Mouse (Mus musculus): ENCODE results near the gene Tet3. TPM values are rescaled to one million over a fixed set of nuclear protein-coding genes. Genes with fewer than 3 reads are reported as not detected.
A peak's percentile ranks its signal among the peaks of the same experiment; 100 is the strongest.

The Tet3 gene
- polyA plus RNA-seq, 1 experiment from 2014 or later = 63.1 TPM

GRCm38 (mm10) chr6:83436547-83436946 is 22.3 kb downstream of the Tet3 start:
- WGBS = 80% methylated on average over 4 of the region's 4 CpGs
- H3K4me1 ChIP-seq = peaks cover 63% of the 10 kb centered on the region
- H3K36me3 ChIP-seq = peaks cover 59% of the 10 kb centered on the region

GRCm38 (mm10) chr6:83435174-83435573 is 23.7 kb downstream of the Tet3 start:
- H3K36me3 ChIP-seq = peaks cover 62% of the 10 kb centered on the region
- no peak overlapping the region for H3K4me3 ChIP-seq
- 67% methylated on average over 5 of the region's 5 CpGs for WGBS
- peaks cover 66% of the 10 kb centered on the region for H3K4me1 ChIP-seq
- no peak overlapping the region for H3K9ac ChIP-seq
- no peak for ATAC-seq (ENCODE audit: low FRiP score, low read depth)
- H3K4me2 ChIP-seq (replicated peaks) = no peak overlapping the region
- no peaks in the 10 kb centered on the region for H3K27me3 ChIP-seq
- no peaks in the 10 kb centered on the region for H3K9me3 ChIP-seq
- H3K27ac ChIP-seq = no peak overlapping the region; the same call in 1 of the 2 replicates

More at GRCm38 (mm10) chr6:83436547-83436946, 22.3 kb downstream of the Tet3 start:
- Histone ChIP-seq H3K27me3 (no peaks in the 10 kb centered on the region), H3K27ac (no peak overlapping the region), H3K9ac (no peak overlapping the region), H3K4me2 (replicated peaks) (no peak overlapping the region), H3K9me3 (no peaks in the 10 kb centered on the region), H3K4me3 (no peak overlapping the region)
- no peak for ATAC-seq (ENCODE audit: low FRiP score, low read depth)

GRCm38 (mm10) chr6:83433546-83433945 is 25.3 kb downstream of the Tet3 start:
- Histone ChIP-seq H3K27ac (peak overlapping the region; percentile 39; the same call in 1 of the 2 replicates), H3K4me1 (peaks cover 52% of the 10 kb centered on the region), H3K36me3 (peaks cover 52% of the 10 kb centered on the region), H3K9me3 (no peaks in the 10 kb centered on the region), H3K4me3 (no peak overlapping the region), H3K4me2 (replicated peaks) (0 out of 2 replicates have a peak overlapping the region, but pooled peaks have one; percentile 7), H3K9ac (no peak overlapping the region), H3K27me3 (no peaks in the 10 kb centered on the region)
- 73% methylated on average over 4 of the region's 4 CpGs for WGBS
- ATAC-seq (ENCODE audit: low FRiP score, low read depth) = no peak

GRCm38 (mm10) chr6:83432966-83433365 is 25.9 kb downstream of the Tet3 start:
- 77% methylated on average over 7 of the region's 7 CpGs for WGBS

GRCm38 (mm10) chr6:83427968-83428731 is 30.7 kb downstream of the Tet3 start:
- H3K9me3 ChIP-seq = no peaks in the 10 kb centered on the region
- peak overlapping the region; percentile 72; the same call in 1 of the 2 replicates for H3K27ac ChIP-seq
- no peak overlapping the region for H3K4me3 ChIP-seq
- peaks cover 56% of the 10 kb centered on the region for H3K4me1 ChIP-seq
- peak; percentile 70 for ATAC-seq (ENCODE audit: low FRiP score, low read depth)
- H3K36me3 ChIP-seq = peaks cover 36% of the 10 kb centered on the region
- H3K4me2 ChIP-seq (replicated peaks) = no peak overlapping the region; the same call in 1 of the 2 replicates
- WGBS = 33% methylated on average over 5 of the region's 5 CpGs
- H3K27me3 ChIP-seq = no peaks in the 10 kb centered on the region
- no peak overlapping the region for H3K9ac ChIP-seq

More at GRCm38 (mm10) chr6:83432966-83433365, 25.9 kb downstream of the Tet3 start:
- Histone ChIP-seq H3K4me1 (peaks cover 52% of the 10 kb centered on the region), H3K27me3 (no peaks in the 10 kb centered on the region), H3K4me2 (replicated peaks) (no peak overlapping the region), H3K36me3 (peaks cover 52% of the 10 kb centered on the region), H3K27ac (0 out of 2 replicates have a peak overlapping the region, but pooled peaks have one; percentile 2), H3K9ac (no peak overlapping the region), H3K4me3 (no peak overlapping the region), H3K9me3 (no peaks in the 10 kb centered on the region)
- no peak for ATAC-seq (ENCODE audit: low FRiP score, low read depth)

GRCm38 (mm10) chr6:83427512-83427911 is 31.4 kb downstream of the Tet3 start:
- no peak overlapping the region for H3K4me3 ChIP-seq
- no peak overlapping the region for H3K9ac ChIP-seq
- no peaks in the 10 kb centered on the region for H3K27me3 ChIP-seq
- H3K4me1 ChIP-seq = peaks cover 62% of the 10 kb centered on the region
- ATAC-seq (ENCODE audit: low FRiP score, low read depth) = peak; percentile 45; the same call in 1 of the 2 replicates
- H3K27ac ChIP-seq = peak overlapping the region; percentile 72; the same call in 1 of the 2 replicates
- H3K4me2 ChIP-seq (replicated peaks) = no peak overlapping the region; the same call in 1 of the 2 replicates
- peaks cover 38% of the 10 kb centered on the region for H3K36me3 ChIP-seq
- 51% methylated on average over 6 of the region's 6 CpGs for WGBS
- no peaks in the 10 kb centered on the region for H3K9me3 ChIP-seq

- no peak overlapping the region for H3K4me2 ChIP-seq (replicated peaks)
- ATAC-seq (ENCODE audit: low FRiP score, low read depth) = no peak
- WGBS = 88% methylated on average over 3 of the region's 3 CpGs
Measured at GRCm38 (mm10) chr6:83426576-83426975, 32.3 kb downstream of the Tet3 start.

GRCm38 (mm10) chr6:83424053-83424404 is 34.9 kb downstream of the Tet3 start:
- Histone ChIP-seq H3K4me2 (replicated peaks) (no peak overlapping the region), H3K4me1 (peaks cover 75% of the 10 kb centered on the region), H3K27me3 (no peaks in the 10 kb centered on the region), H3K36me3 (peaks cover 43% of the 10 kb centered on the region), H3K9ac (0 out of 2 replicates have a peak overlapping the region, but pooled peaks have one; percentile 35), H3K9me3 (no peaks in the 10 kb centered on the region), H3K4me3 (no peak overlapping the region), H3K27ac (peak overlapping the region; percentile 52; the same call in 1 of the 2 replicates)
- ATAC-seq (ENCODE audit: low FRiP score, low read depth) = no peak
- WGBS = 49% methylated on average over 4 of the region's 4 CpGs

More at GRCm38 (mm10) chr6:83426576-83426975, 32.3 kb downstream of the Tet3 start:
- H3K9ac ChIP-seq = no peak overlapping the region
- H3K4me1 ChIP-seq = peaks cover 67% of the 10 kb centered on the region
- peaks cover 40% of the 10 kb centered on the region for H3K36me3 ChIP-seq
- H3K27me3 ChIP-seq = no peaks in the 10 kb centered on the region
- H3K9me3 ChIP-seq = no peaks in the 10 kb centered on the region
- no peak overlapping the region for H3K27ac ChIP-seq
- H3K4me3 ChIP-seq = no peak overlapping the region

- Histone ChIP-seq H3K9me3 (no peaks in the 10 kb centered on the region), H3K27me3 (no peaks in the 10 kb centered on the region), H3K4me1 (peaks cover 77% of the 10 kb centered on the region), H3K4me2 (replicated peaks) (no peak overlapping the region), H3K4me3 (no peak overlapping the region), H3K27ac (no peak overlapping the region; the same call in 1 of the 2 replicates), H3K9ac (peak overlapping the region; percentile 35; the same call in 1 of the 2 replicates), H3K36me3 (peaks cover 43% of the 10 kb centered on the region)
- peak; percentile 20; the same call in 1 of the 2 replicates for ATAC-seq (ENCODE audit: low FRiP score, low read depth)
- 30% methylated on average over 8 of the region's 8 CpGs for WGBS
Measured at GRCm38 (mm10) chr6:83423400-83424052, 35.4 kb downstream of the Tet3 start.

GRCm38 (mm10) chr6:83421866-83422649 is 36.8 kb downstream of the Tet3 start:
- Histone ChIP-seq H3K27ac (no peak overlapping the region; the same call in 1 of the 2 replicates), H3K9ac (0 out of 2 replicates have a peak overlapping the region, but pooled peaks have one; percentile 43), H3K4me2 (replicated peaks) (no peak overlapping the region; the same call in 1 of the 2 replicates), H3K4me3 (no peak overlapping the region), H3K27me3 (no peaks in the 10 kb centered on the region), H3K9me3 (no peaks in the 10 kb centered on the region), H3K4me1 (peaks cover 76% of the 10 kb centered on the region), H3K36me3 (peaks cover 28% of the 10 kb centered on the region)
- ATAC-seq (ENCODE audit: low FRiP score, low read depth) = no peak
- 22% methylated on average over 11 of the region's 11 CpGs for WGBS

GRCm38 (mm10) chr6:83419516-83419915 is 39.4 kb downstream of the Tet3 start:
- WGBS = 81% methylated on average over 3 of the region's 3 CpGs
- no peak overlapping the region for H3K4me2 ChIP-seq (replicated peaks)
- no peaks in the 10 kb centered on the region for H3K9me3 ChIP-seq
- H3K9ac ChIP-seq = no peak overlapping the region
- ATAC-seq (ENCODE audit: low FRiP score, low read depth) = no peak
- no peak overlapping the region for H3K4me3 ChIP-seq
- H3K4me1 ChIP-seq = peaks cover 85% of the 10 kb centered on the region
- H3K36me3 ChIP-seq = peaks cover 17% of the 10 kb centered on the region
- no peak overlapping the region for H3K27ac ChIP-seq
- no peaks in the 10 kb centered on the region for H3K27me3 ChIP-seq

All from limb, embryonic 13.5 days (tissue).